Mouse (Mus musculus): ENCODE results near the gene Nr1d1. TPM values are rescaled to one million over a fixed set of nuclear protein-coding genes. Genes with fewer than 3 reads are reported as not detected.

The Nr1d1 gene
- polyA plus RNA-seq, 1 experiment = 156 TPM

- no peak overlapping the region for H3K27ac ChIP-seq (ENCODE audit: insufficient read depth, low read length)
- 0 out of 2 replicates have a peak, but pooled peaks have one; percentile 4 for TF ChIP-seq CTCF (IDR thresholded peaks at IDR 0.05; ENCODE audit: extremely low read depth, insufficient read depth, low read length)
- no peak for TF ChIP-seq POLR2A (IDR thresholded peaks at IDR 0.05; ENCODE audit: extremely low read depth, insufficient read depth, low read length)
- H3K4me3 ChIP-seq (ENCODE audit: insufficient read depth, low read length) = no peak overlapping the region
- peaks cover 6% of the 10 kb centered on the region for H3K4me1 ChIP-seq (ENCODE audit: control insufficient read depth, insufficient read depth, low read length)
Observed at GRCm38 (mm10) chr11:98734020-98734419, 41.1 kb downstream of the Nr1d1 start.

- Histone ChIP-seq H3K4me3 (ENCODE audit: insufficient read depth, low read length) (no peak overlapping the region), H3K27ac (ENCODE audit: insufficient read depth, low read length) (peak overlapping the region; percentile 10; the same call in 1 of the 2 replicates), H3K4me1 (ENCODE audit: control insufficient read depth, insufficient read depth, low read length) (peaks cover 3% of the 10 kb centered on the region; the same call in 1 of the 2 replicates)
- TF ChIP-seq POLR2A (IDR thresholded peaks at IDR 0.05; ENCODE audit: extremely low read depth, insufficient read depth, low read length) (no peak), CTCF (IDR thresholded peaks at IDR 0.05; ENCODE audit: extremely low read depth, insufficient read depth, low read length) (no peak)
Observed at GRCm38 (mm10) chr11:98731134-98731533, 44.0 kb downstream of the Nr1d1 start.

GRCm38 (mm10) chr11:98730727-98731126, 44.4 kb downstream of the Nr1d1 start:
- peak overlapping the region; percentile 10; the same call in 1 of the 2 replicates for H3K27ac ChIP-seq (ENCODE audit: insufficient read depth, low read length)
- H3K4me1 ChIP-seq (ENCODE audit: control insufficient read depth, insufficient read depth, low read length) = peaks cover 3% of the 10 kb centered on the region; the same call in 1 of the 2 replicates
- H3K4me3 ChIP-seq (ENCODE audit: insufficient read depth, low read length) = no peak overlapping the region
- TF ChIP-seq POLR2A (IDR thresholded peaks at IDR 0.05; ENCODE audit: extremely low read depth, insufficient read depth, low read length) = no peak
- TF ChIP-seq CTCF (IDR thresholded peaks at IDR 0.05; ENCODE audit: extremely low read depth, insufficient read depth, low read length) = no peak

GRCm38 (mm10) chr11:98729119-98729588, 46.0 kb downstream of the Nr1d1 start, which contains the start of gene Med24:
TSS of gene Med24 (minus strand) at chr11:98729435.
- H3K4me1 ChIP-seq (ENCODE audit: control insufficient read depth, insufficient read depth, low read length) = no peaks in the 10 kb centered on the region
- TF ChIP-seq CTCF (IDR thresholded peaks at IDR 0.05; ENCODE audit: extremely low read depth, insufficient read depth, low read length) (no peak), POLR2A (IDR thresholded peaks at IDR 0.05; ENCODE audit: extremely low read depth, insufficient read depth, low read length) (peak; percentile 70; the same call in 1 of the 2 replicates)
- H3K4me3 ChIP-seq (ENCODE audit: insufficient read depth, low read length) = peak within 1 kb of the TSS; percentile 85
- no peak within 1 kb of the TSS for H3K27ac ChIP-seq (ENCODE audit: insufficient read depth, low read length)

GRCm38 (mm10) chr11:98725926-98726506, 49.1 kb downstream of the Nr1d1 start:
- no peak for TF ChIP-seq CTCF (IDR thresholded peaks at IDR 0.05; ENCODE audit: extremely low read depth, insufficient read depth, low read length)
- TF ChIP-seq POLR2A (IDR thresholded peaks at IDR 0.05; ENCODE audit: extremely low read depth, insufficient read depth, low read length) = no peak
- Histone ChIP-seq H3K4me3 (ENCODE audit: insufficient read depth, low read length) (no peak overlapping the region), H3K4me1 (ENCODE audit: control insufficient read depth, insufficient read depth, low read length) (peaks cover 10% of the 10 kb centered on the region), H3K27ac (ENCODE audit: insufficient read depth, low read length) (no peak overlapping the region)

- peaks cover 18% of the 10 kb centered on the region for H3K4me1 ChIP-seq (ENCODE audit: control insufficient read depth, insufficient read depth, low read length)
- TF ChIP-seq CTCF (IDR thresholded peaks at IDR 0.05; ENCODE audit: extremely low read depth, insufficient read depth, low read length) (no peak), POLR2A (IDR thresholded peaks at IDR 0.05; ENCODE audit: extremely low read depth, insufficient read depth, low read length) (no peak)
- H3K4me3 ChIP-seq (ENCODE audit: insufficient read depth, low read length) = no peak overlapping the region
- H3K27ac ChIP-seq (ENCODE audit: insufficient read depth, low read length) = no peak overlapping the region
Observed at GRCm38 (mm10) chr11:98723098-98723497, 52.0 kb downstream of the Nr1d1 start.

- TF ChIP-seq POLR2A (IDR thresholded peaks at IDR 0.05; ENCODE audit: extremely low read depth, insufficient read depth, low read length) = no peak
- no peak; the same call in 1 of the 2 replicates for TF ChIP-seq CTCF (IDR thresholded peaks at IDR 0.05; ENCODE audit: extremely low read depth, insufficient read depth, low read length)
- Histone ChIP-seq H3K4me3 (ENCODE audit: insufficient read depth, low read length) (no peak overlapping the region), H3K4me1 (ENCODE audit: control insufficient read depth, insufficient read depth, low read length) (peaks cover 18% of the 10 kb centered on the region), H3K27ac (ENCODE audit: insufficient read depth, low read length) (peak overlapping the region; percentile 72)
Observed at GRCm38 (mm10) chr11:98721458-98722226, 53.5 kb downstream of the Nr1d1 start.

GRCm38 (mm10) chr11:98720756-98721155, 54.4 kb downstream of the Nr1d1 start:
- no peak overlapping the region for H3K27ac ChIP-seq (ENCODE audit: insufficient read depth, low read length)
- no peak overlapping the region for H3K4me3 ChIP-seq (ENCODE audit: insufficient read depth, low read length)
- TF ChIP-seq CTCF (IDR thresholded peaks at IDR 0.05; ENCODE audit: extremely low read depth, insufficient read depth, low read length) (no peak), POLR2A (IDR thresholded peaks at IDR 0.05; ENCODE audit: extremely low read depth, insufficient read depth, low read length) (no peak)
- peaks cover 18% of the 10 kb centered on the region for H3K4me1 ChIP-seq (ENCODE audit: control insufficient read depth, insufficient read depth, low read length)

Other genes starting within 250 kb of the Nr1d1 start
- gene Ikzf3, start 229.3 kb downstream of the Nr1d1 start, polyA plus RNA-seq (2012; rRNA removed) = 0.17 and 0.44 TPM in 2 replicates
- gene Zpbp2, start 224.2 kb downstream of the Nr1d1 start, polyA plus RNA-seq (2012; rRNA removed) = 0.23 TPM in 1 of 2 replicates, not detected in the other
- 55.0 and 56.1 TPM in 2 replicates for gene Ormdl3, start 188.0 kb downstream of the Nr1d1 start, polyA plus RNA-seq (2012; rRNA removed)
- gene Lrrc3c, start 177.0 kb downstream of the Nr1d1 start, polyA plus RNA-seq (2012; rRNA removed) = not detected in 2 replicates
- gene Gm12355, start 149.7 kb downstream of the Nr1d1 start, polyA plus RNA-seq (2012; rRNA removed) = 0.11 and 0.21 TPM in 2 replicates
- not detected in 2 replicates for gene Gsdma3, start 149.0 kb downstream of the Nr1d1 start, polyA plus RNA-seq (2012; rRNA removed)
- gene Gsdma2, start 128.6 kb downstream of the Nr1d1 start, polyA plus RNA-seq (2012; rRNA removed) = not detected in 2 replicates
- gene Gsdma, start 111.0 kb downstream of the Nr1d1 start, polyA plus RNA-seq (2012; rRNA removed) = 0.04 and 0.06 TPM in 2 replicates
- gene Psmd3, start 92.8 kb downstream of the Nr1d1 start, polyA plus RNA-seq (2012; rRNA removed) = 188 and 190 TPM in 2 replicates
- gene Csf3, start 74.1 kb downstream of the Nr1d1 start, polyA plus RNA-seq (2012; rRNA removed) = 0.08 TPM in 1 of 2 replicates, not detected in the other
- gene Med24, start 45.9 kb downstream of the Nr1d1 start, polyA plus RNA-seq (2012; rRNA removed) = 127 and 144 TPM in 2 replicates
- gene Thra, start 34.7 kb downstream of the Nr1d1 start, polyA plus RNA-seq (2012; rRNA removed) = 721 and 771 TPM in 2 replicates
- 119 and 131 TPM in 2 replicates for gene Msl1, start 20.2 kb upstream of the Nr1d1 start, polyA plus RNA-seq (2012; rRNA removed)
- gene Casc3, start 29.6 kb upstream of the Nr1d1 start, polyA plus RNA-seq (2012; rRNA removed) = 44.9 and 47.4 TPM in 2 replicates
- gene Rapgefl1, start 61.5 kb upstream of the Nr1d1 start, polyA plus RNA-seq (2012; rRNA removed) = 153 and 181 TPM in 2 replicates
- 35.2 and 36.5 TPM in 2 replicates for gene Wipf2, start 88.3 kb upstream of the Nr1d1 start, polyA plus RNA-seq (2012; rRNA removed)
- gene Cdc6, start 132.5 kb upstream of the Nr1d1 start, polyA plus RNA-seq (2012; rRNA removed) = 0.40 and 0.56 TPM in 2 replicates
- gene Rara, start 152.5 kb upstream of the Nr1d1 start, polyA plus RNA-seq (2012; rRNA removed) = 6.3 and 6.8 TPM in 2 replicates
- 3.4 and 3.5 TPM in 2 replicates for gene Gjd3, start 207.7 kb upstream of the Nr1d1 start, polyA plus RNA-seq (2012; rRNA removed)
- gene Top2a, start 248.9 kb upstream of the Nr1d1 start, polyA plus RNA-seq (2012; rRNA removed) = 0.93 and 1.8 TPM in 2 replicates